Mouse (Mus musculus): ENCODE measurements around the gene Clcf1. TPM values are rescaled to one million over a fixed set of nuclear protein-coding genes. Genes with fewer than 3 reads are reported as not detected.

Gene Clcf1
- total and polyA plus RNA-seq, 3 experiments = 0.42 to 2.3 TPM; not detected in 1

DNA sequence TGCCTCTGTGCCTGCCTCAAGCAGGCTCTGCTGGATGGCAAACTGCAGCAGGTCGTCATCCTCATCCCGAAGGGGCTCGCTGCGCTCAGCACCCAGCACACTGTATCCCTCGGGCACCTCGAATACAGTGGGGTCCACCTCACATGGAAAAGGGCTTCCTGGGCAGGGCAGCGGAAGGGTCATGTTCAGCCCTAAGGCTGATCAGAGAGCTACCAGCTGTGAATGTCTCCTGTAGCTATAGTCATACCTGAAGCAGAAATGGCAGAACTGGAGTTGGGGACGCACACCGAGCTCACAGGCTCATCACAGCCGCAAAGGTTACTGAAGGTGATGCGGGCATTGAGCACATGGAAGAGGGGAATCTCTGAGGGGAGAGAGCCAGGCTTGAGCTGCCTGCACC is 56.9 kb downstream of the Clcf1 start:
- Histone ChIP-seq H3K79me2 (ENCODE audit: control insufficient read depth, insufficient read depth, low read length, poor library complexity) (no peaks in the 10 kb centered on the region; the same call in 1 of the 2 replicates), H3K9ac (ENCODE audit: control insufficient read depth, low read depth, low read length, poor library complexity, severe bottlenecking) (no peak overlapping the region), H3K9me3 (replicated peaks; ENCODE audit: insufficient read depth, low read length) (no peaks in the 10 kb centered on the region), H3K4me1 (ENCODE audit: control insufficient read depth in 1 of 2, insufficient read depth in 2 of 2, low read length in 2 of 2) (peaks cover 3% of the 10 kb centered on the region in 2 experiments; a peak in 3 of 4 replicates), H3K4me3 (ENCODE audit: control insufficient read depth in 1 of 2, insufficient read depth in 1 of 2, low read depth in 2 of 2, low read length in 2 of 2) (no peak overlapping the region), H3K27me3 (ENCODE audit: control insufficient read depth in 1 of 2, insufficient read depth in 2 of 2, low read length in 2 of 2) (no peaks in the 10 kb centered on the region), H3K27ac (ENCODE audit: control insufficient read depth, low read depth, low read length) (no peak overlapping the region), H3K36me3 (ENCODE audit: control insufficient read depth in 1 of 2, insufficient read depth in 2 of 2, low read length in 2 of 2) (no peaks in the 10 kb centered on the region)
- DNase-seq (ENCODE audit: low read depth, low spot score) = no peak
- no peak for TF ChIP-seq TAL1 (IDR thresholded peaks at IDR 0.05; ENCODE audit: low read length)
- TF ChIP-seq MAZ (IDR thresholded peaks at IDR 0.05; ENCODE audit: low read depth, low read length) = no peak
- TF ChIP-seq TCF12 (IDR thresholded peaks at IDR 0.05; ENCODE audit: low read depth, low read length) = no peak
- no peak for TF ChIP-seq USF1 (IDR thresholded peaks at IDR 0.05; ENCODE audit: low read depth, low read length)
- TF ChIP-seq USF2 (IDR thresholded peaks at IDR 0.05; ENCODE audit: borderline replicate concordance in 1 of 2, insufficient read depth in 1 of 2, low read depth in 1 of 2, low read length in 2 of 2) = no peak
- no peak for TF ChIP-seq KAT2A (conservative IDR thresholded peaks at IDR 0.05; ENCODE audit: low read depth, low read length)
- no peak for TF ChIP-seq NELFE (IDR thresholded peaks at IDR 0.05; ENCODE audit: low read depth, low read length)
- TF ChIP-seq RAD21 (IDR thresholded peaks at IDR 0.05; ENCODE audit: low read depth, low read length) = no peak
- no peak for TF ChIP-seq HCFC1 (IDR thresholded peaks at IDR 0.05; ENCODE audit: low read depth, low read length)
- TF ChIP-seq MAFK (IDR thresholded peaks at IDR 0.05; ENCODE audit: borderline replicate concordance, low read depth, low read length) = no peak

Other genes with a start within 250 kb of the Clcf1 start
- gene Aldh3b2, start 241.9 kb upstream of the Clcf1 start, total RNA-seq (2012; rRNA removed) = not detected in 2 replicates
- not detected for gene Aldh3b2, start 241.9 kb upstream of the Clcf1 start, polyA plus RNA-seq (2012; ENCODE audit: insufficient read depth in 1 of 2, insufficient read length in 2 of 2, low read depth in 1 of 2, low replicate concordance in 2 of 2, missing spikeins in 1 of 2)
- 3.3 and 5.9 TPM in 2 replicates for gene Acy3, start 227.7 kb upstream of the Clcf1 start, total RNA-seq (2012; rRNA removed)
- gene Acy3, start 227.7 kb upstream of the Clcf1 start, polyA plus RNA-seq (2012; ENCODE audit: insufficient read depth in 1 of 2, insufficient read length in 2 of 2, low read depth in 1 of 2, low replicate concordance in 2 of 2, missing spikeins in 1 of 2) = 10 to 100 TPM in 1 of 2 experiments, not detected in 1; 12.1 TPM
- gene Tbx10, start 221.5 kb upstream of the Clcf1 start, total RNA-seq (2012; rRNA removed) = not detected in 2 replicates
- not detected for gene Tbx10, start 221.5 kb upstream of the Clcf1 start, polyA plus RNA-seq (2012; ENCODE audit: insufficient read depth in 1 of 2, insufficient read length in 2 of 2, low read depth in 1 of 2, low replicate concordance in 2 of 2, missing spikeins in 1 of 2)
- 64.8 and 71.5 TPM in 2 replicates for gene Nudt8, start 213.7 kb upstream of the Clcf1 start, total RNA-seq (2012; rRNA removed)
- 10 to 100 TPM in 1 of 2 experiments, not detected in 1; 58.1 TPM for gene Nudt8, start 213.7 kb upstream of the Clcf1 start, polyA plus RNA-seq (2012; ENCODE audit: insufficient read depth in 1 of 2, insufficient read length in 2 of 2, low read depth in 1 of 2, low replicate concordance in 2 of 2, missing spikeins in 1 of 2)
- gene Gm49405, start 213.6 kb upstream of the Clcf1 start, total RNA-seq (2012; rRNA removed) = 1.8 and 3.6 TPM in 2 replicates
- gene Gm49405, start 213.6 kb upstream of the Clcf1 start, polyA plus RNA-seq (2012; ENCODE audit: insufficient read depth in 1 of 2, insufficient read length in 2 of 2, low read depth in 1 of 2, low replicate concordance in 2 of 2, missing spikeins in 1 of 2) = 1 to 10 TPM in 1 of 2 experiments, not detected in 1; 5.7 TPM
- 6.8 and 9.9 TPM in 2 replicates for gene Doc2g, start 210.9 kb upstream of the Clcf1 start, total RNA-seq (2012; rRNA removed)
- gene Doc2g, start 210.9 kb upstream of the Clcf1 start, polyA plus RNA-seq (2012; ENCODE audit: insufficient read depth in 1 of 2, insufficient read length in 2 of 2, low read depth in 1 of 2, low replicate concordance in 2 of 2, missing spikeins in 1 of 2) = 10 to 100 TPM in 1 of 2 experiments, not detected in 1; 16.0 TPM
- 235 and 267 TPM in 2 replicates for gene Ndufv1, start 201.4 kb upstream of the Clcf1 start, total RNA-seq (2012; rRNA removed)
- 100 to 1,000 TPM in 1 of 2 experiments, not detected in 1; 218 TPM for gene Ndufv1, start 201.4 kb upstream of the Clcf1 start, polyA plus RNA-seq (2012; ENCODE audit: insufficient read depth in 1 of 2, insufficient read length in 2 of 2, low read depth in 1 of 2, low replicate concordance in 2 of 2, missing spikeins in 1 of 2)
- 251 and 270 TPM in 2 replicates for gene Gstp1, start 176.3 kb upstream of the Clcf1 start, total RNA-seq (2012; rRNA removed)
- 100 to 1,000 TPM in 1 of 2 experiments, not detected in 1; 369 TPM for gene Gstp1, start 176.3 kb upstream of the Clcf1 start, polyA plus RNA-seq (2012; ENCODE audit: insufficient read depth in 1 of 2, insufficient read length in 2 of 2, low read depth in 1 of 2, low replicate concordance in 2 of 2, missing spikeins in 1 of 2)
- gene Gstp2, start 168.2 kb upstream of the Clcf1 start, total RNA-seq (2012; rRNA removed) = 7.4 TPM in 1 of 2 replicates, not detected in the other
- under 1 TPM in 1 of 2 experiments, not detected in 1; 0.65 TPM for gene Gstp2, start 168.2 kb upstream of the Clcf1 start, polyA plus RNA-seq (2012; ENCODE audit: insufficient read depth in 1 of 2, insufficient read length in 2 of 2, low read depth in 1 of 2, low replicate concordance in 2 of 2, missing spikeins in 1 of 2)
- not detected in 2 replicates for gene Gstp3, start 154.7 kb upstream of the Clcf1 start, total RNA-seq (2012; rRNA removed)
- under 1 TPM in 1 of 2 experiments, not detected in 1; 0.84 TPM for gene Gstp3, start 154.7 kb upstream of the Clcf1 start, polyA plus RNA-seq (2012; ENCODE audit: insufficient read depth in 1 of 2, insufficient read length in 2 of 2, low read depth in 1 of 2, low replicate concordance in 2 of 2, missing spikeins in 1 of 2)
- not detected in 2 replicates for gene Cabp2, start 132.7 kb upstream of the Clcf1 start, total RNA-seq (2012; rRNA removed)
- gene Cabp2, start 132.7 kb upstream of the Clcf1 start, polyA plus RNA-seq (2012; ENCODE audit: insufficient read depth in 1 of 2, insufficient read length in 2 of 2, low read depth in 1 of 2, low replicate concordance in 2 of 2, missing spikeins in 1 of 2) = under 1 TPM in 1 of 2 experiments, not detected in 1; 0.14 TPM
- 53.4 and 53.5 TPM in 2 replicates for gene Cdk2ap2, start 117.1 kb upstream of the Clcf1 start, total RNA-seq (2012; rRNA removed)
- 10 to 100 TPM in 1 of 2 experiments, not detected in 1; 97.6 TPM for gene Cdk2ap2, start 117.1 kb upstream of the Clcf1 start, polyA plus RNA-seq (2012; ENCODE audit: insufficient read depth in 1 of 2, insufficient read length in 2 of 2, low read depth in 1 of 2, low replicate concordance in 2 of 2, missing spikeins in 1 of 2)
- 18.4 and 25.3 TPM in 2 replicates for gene Pitpnm1, start 114.2 kb upstream of the Clcf1 start, total RNA-seq (2012; rRNA removed)
- 10 to 100 TPM in 1 of 2 experiments, not detected in 1; 51.2 TPM for gene Pitpnm1, start 114.2 kb upstream of the Clcf1 start, polyA plus RNA-seq (2012; ENCODE audit: insufficient read depth in 1 of 2, insufficient read length in 2 of 2, low read depth in 1 of 2, low replicate concordance in 2 of 2, missing spikeins in 1 of 2)
- gene Aip, start 88.4 kb upstream of the Clcf1 start, total RNA-seq (2012; rRNA removed) = 37.8 and 40.0 TPM in 2 replicates
- 100 to 1,000 TPM in 1 of 2 experiments, not detected in 1; 101 TPM for gene Aip, start 88.4 kb upstream of the Clcf1 start, polyA plus RNA-seq (2012; ENCODE audit: insufficient read depth in 1 of 2, insufficient read length in 2 of 2, low read depth in 1 of 2, low replicate concordance in 2 of 2, missing spikeins in 1 of 2)
- gene Gpr152, start 74.5 kb upstream of the Clcf1 start, total RNA-seq (2012; rRNA removed) = not detected in 2 replicates
- gene Gpr152, start 74.5 kb upstream of the Clcf1 start, polyA plus RNA-seq (2012; ENCODE audit: insufficient read depth in 1 of 2, insufficient read length in 2 of 2, low read depth in 1 of 2, low replicate concordance in 2 of 2, missing spikeins in 1 of 2) = under 1 TPM in 1 of 2 experiments, not detected in 1; 0.03 TPM
- gene Cabp4, start 70.2 kb upstream of the Clcf1 start, total RNA-seq (2012; rRNA removed) = 0.08 and 0.13 TPM in 2 replicates
- under 1 TPM in 1 of 2 experiments, not detected in 1; 0.24 TPM for gene Cabp4, start 70.2 kb upstream of the Clcf1 start, polyA plus RNA-seq (2012; ENCODE audit: insufficient read depth in 1 of 2, insufficient read length in 2 of 2, low read depth in 1 of 2, low replicate concordance in 2 of 2, missing spikeins in 1 of 2)
- 54.1 and 55.5 TPM in 2 replicates for gene Coro1b, start 65.6 kb upstream of the Clcf1 start, total RNA-seq (2012; rRNA removed)
- 100 to 1,000 TPM in 1 of 2 experiments, not detected in 1; 111 TPM for gene Coro1b, start 65.6 kb upstream of the Clcf1 start, polyA plus RNA-seq (2012; ENCODE audit: insufficient read depth in 1 of 2, insufficient read length in 2 of 2, low read depth in 1 of 2, low replicate concordance in 2 of 2, missing spikeins in 1 of 2)
- gene Ptprcap, start 60.6 kb upstream of the Clcf1 start, total RNA-seq (2012; rRNA removed) = 75.7 and 80.3 TPM in 2 replicates
- gene Ptprcap, start 60.6 kb upstream of the Clcf1 start, polyA plus RNA-seq (2012; ENCODE audit: insufficient read depth in 1 of 2, insufficient read length in 2 of 2, low read depth in 1 of 2, low replicate concordance in 2 of 2, missing spikeins in 1 of 2) = 10 to 100 TPM in 1 of 2 experiments, not detected in 1; 67.9 TPM
- 7.4 and 8.7 TPM in 2 replicates for gene Rps6kb2, start 50.9 kb upstream of the Clcf1 start, total RNA-seq (2012; rRNA removed)
- gene Rps6kb2, start 50.9 kb upstream of the Clcf1 start, polyA plus RNA-seq (2012; ENCODE audit: insufficient read depth in 1 of 2, insufficient read length in 2 of 2, low read depth in 1 of 2, low replicate concordance in 2 of 2, missing spikeins in 1 of 2) = 10 to 100 TPM in 1 of 2 experiments, not detected in 1; 19.8 TPM
- gene Carns1, start 38.8 kb upstream of the Clcf1 start, total RNA-seq (2012; rRNA removed) = 0.39 and 0.81 TPM in 2 replicates
- gene Carns1, start 38.8 kb upstream of the Clcf1 start, polyA plus RNA-seq (2012; ENCODE audit: insufficient read depth in 1 of 2, insufficient read length in 2 of 2, low read depth in 1 of 2, low replicate concordance in 2 of 2, missing spikeins in 1 of 2) = under 1 TPM in 1 of 2 experiments, not detected in 1; 0.63 TPM
- 14.0 and 15.2 TPM in 2 replicates for gene Tbc1d10c, start 23.0 kb upstream of the Clcf1 start, total RNA-seq (2012; rRNA removed)
- gene Tbc1d10c, start 23.0 kb upstream of the Clcf1 start, polyA plus RNA-seq (2012; ENCODE audit: insufficient read depth in 1 of 2, insufficient read length in 2 of 2, low read depth in 1 of 2, low replicate concordance in 2 of 2, missing spikeins in 1 of 2) = 10 to 100 TPM in 1 of 2 experiments, not detected in 1; 15.5 TPM
- 437 and 453 TPM in 2 replicates for gene Ppp1ca, start 22.2 kb upstream of the Clcf1 start, total RNA-seq (2012; rRNA removed)
- 100 to 1,000 TPM; 455 to 505 TPM for gene Ppp1ca, start 22.2 kb upstream of the Clcf1 start, polyA plus RNA-seq (2012; ENCODE audit: insufficient read depth in 1 of 2, insufficient read length in 2 of 2, low read depth in 1 of 2, low replicate concordance in 2 of 2, missing spikeins in 1 of 2)
- 20.5 and 21.3 TPM in 2 replicates for gene Rad9a, start 12.6 kb upstream of the Clcf1 start, total RNA-seq (2012; rRNA removed)
- gene Rad9a, start 12.6 kb upstream of the Clcf1 start, polyA plus RNA-seq (2012; ENCODE audit: insufficient read depth in 1 of 2, insufficient read length in 2 of 2, low read depth in 1 of 2, low replicate concordance in 2 of 2, missing spikeins in 1 of 2) = 10 to 100 TPM in 1 of 2 experiments, not detected in 1; 37.9 TPM
- gene AC109138.7, start 119 bp downstream of the Clcf1 start, total RNA-seq (2012; rRNA removed) = not detected in 2 replicates
- gene AC109138.7, start 119 bp downstream of the Clcf1 start, polyA plus RNA-seq (2012; ENCODE audit: insufficient read depth in 1 of 2, insufficient read length in 2 of 2, low read depth in 1 of 2, low replicate concordance in 2 of 2, missing spikeins in 1 of 2) = not detected
- 18.5 and 21.1 TPM in 2 replicates for gene Pold4, start 17.7 kb downstream of the Clcf1 start, total RNA-seq (2012; rRNA removed)
- gene Pold4, start 17.7 kb downstream of the Clcf1 start, polyA plus RNA-seq (2012; ENCODE audit: insufficient read depth in 1 of 2, insufficient read length in 2 of 2, low read depth in 1 of 2, low replicate concordance in 2 of 2, missing spikeins in 1 of 2) = 10 to 100 TPM in 1 of 2 experiments, not detected in 1; 40.4 TPM
- gene Ssh3, start 54.9 kb downstream of the Clcf1 start, total RNA-seq (2012; rRNA removed) = 7.4 and 9.2 TPM in 2 replicates
- gene Ssh3, start 54.9 kb downstream of the Clcf1 start, polyA plus RNA-seq (2012; ENCODE audit: insufficient read depth in 1 of 2, insufficient read length in 2 of 2, low read depth in 1 of 2, low replicate concordance in 2 of 2, missing spikeins in 1 of 2) = 10 to 100 TPM in 1 of 2 experiments, not detected in 1; 14.1 TPM
- gene Ankrd13d, start 68.9 kb downstream of the Clcf1 start, total RNA-seq (2012; rRNA removed) = 0.96 and 1.4 TPM in 2 replicates
- gene Ankrd13d, start 68.9 kb downstream of the Clcf1 start, polyA plus RNA-seq (2012; ENCODE audit: insufficient read depth in 1 of 2, insufficient read length in 2 of 2, low read depth in 1 of 2, low replicate concordance in 2 of 2, missing spikeins in 1 of 2) = 1 to 10 TPM in 1 of 2 experiments, not detected in 1; 2.6 TPM
- gene Grk2, start 92.0 kb downstream of the Clcf1 start, total RNA-seq (2012; rRNA removed) = 65.1 and 75.2 TPM in 2 replicates
- 100 to 1,000 TPM in 1 of 2 experiments, not detected in 1; 105 TPM for gene Grk2, start 92.0 kb downstream of the Clcf1 start, polyA plus RNA-seq (2012; ENCODE audit: insufficient read depth in 1 of 2, insufficient read length in 2 of 2, low read depth in 1 of 2, low replicate concordance in 2 of 2, missing spikeins in 1 of 2)
- 20.3 and 24.8 TPM in 2 replicates for gene Kdm2a, start 184.0 kb downstream of the Clcf1 start, total RNA-seq (2012; rRNA removed)
- 10 to 100 TPM in 1 of 2 experiments, not detected in 1; 55.9 TPM for gene Kdm2a, start 184.0 kb downstream of the Clcf1 start, polyA plus RNA-seq (2012; ENCODE audit: insufficient read depth in 1 of 2, insufficient read length in 2 of 2, low read depth in 1 of 2, low replicate concordance in 2 of 2, missing spikeins in 1 of 2)
- not detected in 2 replicates for gene Rhod, start 225.2 kb downstream of the Clcf1 start, total RNA-seq (2012; rRNA removed)
- under 1 TPM in 1 of 2 experiments, not detected in 1; 0.06 TPM for gene Rhod, start 225.2 kb downstream of the Clcf1 start, polyA plus RNA-seq (2012; ENCODE audit: insufficient read depth in 1 of 2, insufficient read length in 2 of 2, low read depth in 1 of 2, low replicate concordance in 2 of 2, missing spikeins in 1 of 2)

Measured in MEL (cell line).